Comparison of ENCODE assay signal across 28 mouse cellular contexts in genomic region chr6:135102736-135103303, GRCm38 (mm10). TPM values are rescaled to one million over a fixed set of nuclear protein-coding genes. Genes with fewer than 3 reads are reported as not detected.
DNase-seq lines count a peak whose midpoint lies in the region; ATAC-seq and TF ChIP-seq lines count a peak whose summit lies in the region.
"Had no signal": no experiment of that assay in that cellular context is flagged by ENCODE, and none has a peak within 500 bp of the region (broad histone marks: within the 10 kb centered on the region; RNA-seq: fewer than 3 reads in every experiment).

No protein-coding gene starts in this region.

- peak; percentile 19 to 84 for DNase-seq in adrenal gland, adult (ENCODE audit: inconsistent age in 2 of 2, low spot score in 1 of 2)
- no peak for DNase-seq in adrenal gland, postnatal 4 days (ENCODE audit: low spot score in 2 of 2)
- DNase-seq in heart, adult 9 months (ENCODE audit: low spot score in 2 of 2), result peak; percentile 7
- peak; percentile 36 for DNase-seq in lung, embryonic 14.5 days
- DNase-seq in lung, postnatal 4 days, result no peak
- DNase-seq in adrenal gland, postnatal 10 days, result peak; percentile 14
- no peak for DNase-seq in layer of hippocampus, postnatal 10 days (ENCODE audit: low spot score in 2 of 2)
- DNase-seq: cerebellum, adult 11 months; cerebellum, adult 9-11 months; forebrain, postnatal 0 days; kidney, adult 8-10 months; kidney, postnatal 4 days; liver, embryonic 13.5 days; thymus, postnatal 14 days had no signal

- 75% methylated on average over 5 of the region's 5 CpGs for WGBS in heart, embryonic 11.5 days (ENCODE audit: insufficient replicate concordance)
- WGBS in lung, embryonic 14.5 days, result 61% methylated on average over 5 of the region's 5 CpGs

- ATAC-seq in heart, embryonic 11.5 days (replicated peaks; ENCODE audit: insufficient number of reproducible peaks, low FRiP score, low TSS enrichment), result no peak
- 0 out of 2 replicates have a peak, but pooled peaks have one; percentile 41 for ATAC-seq in lung, embryonic 14.5 days (ENCODE audit: insufficient read depth)
- ATAC-seq: forebrain, postnatal 0 days; inflammation-experienced regulatory T-cells, adult 6 months; midbrain, embryonic 16.5 days had no signal

- H3K27me3 ChIP-seq in heart, embryonic 11.5 days (ENCODE audit: control insufficient read depth, insufficient read depth, low read length), result no peaks in the 10 kb centered on the region
- H3K27me3 ChIP-seq in lung, embryonic 14.5 days (ENCODE audit: insufficient read depth, low read length), result no peaks in the 10 kb centered on the region
- H3K27me3 ChIP-seq: liver, embryonic 13.5 days had no signal

- H3K27ac ChIP-seq in heart, embryonic 11.5 days (ENCODE audit: low read depth, low read length), result no peak overlapping the region
- H3K27ac ChIP-seq in lung, embryonic 14.5 days (ENCODE audit: low read depth), result no peak overlapping the region
- H3K27ac ChIP-seq: forebrain, embryonic 10.5 days; hindbrain, embryonic 14.5 days; limb, embryonic 13.5 days; liver, embryonic 13.5 days; midbrain, embryonic 10.5 days had no signal

- no peaks in the 10 kb centered on the region for H3K36me3 ChIP-seq in heart, embryonic 11.5 days (ENCODE audit: control insufficient read depth, insufficient read depth, low read length)
- H3K36me3 ChIP-seq in lung, embryonic 14.5 days (ENCODE audit: insufficient read depth), result no peaks in the 10 kb centered on the region
- H3K36me3 ChIP-seq: forebrain, embryonic 10.5 days; limb, embryonic 13.5 days; liver, embryonic 13.5 days; midbrain, embryonic 10.5 days had no signal

- H3K4me2 ChIP-seq in heart, embryonic 11.5 days, result no peak overlapping the region
- H3K4me2 ChIP-seq in lung, embryonic 14.5 days, result no peak overlapping the region
- H3K4me2 ChIP-seq: hindbrain, embryonic 14.5 days; limb, embryonic 13.5 days; liver, embryonic 13.5 days had no signal

- H3K4me1 ChIP-seq in heart, embryonic 11.5 days (ENCODE audit: control insufficient read depth, insufficient read depth, low read length), result no peaks in the 10 kb centered on the region
- no peaks in the 10 kb centered on the region for H3K4me1 ChIP-seq in lung, embryonic 14.5 days (ENCODE audit: insufficient read depth)
- H3K4me1 ChIP-seq: liver, embryonic 13.5 days had no signal

- no peak for TF ChIP-seq CTCF in lung, embryonic 14.5 days (IDR thresholded peaks at IDR 0.05; ENCODE audit: low read depth)

- H3K9me3 ChIP-seq in heart, embryonic 11.5 days (replicated peaks; ENCODE audit: control insufficient read depth, low read length), result no peaks in the 10 kb centered on the region
- H3K9me3 ChIP-seq in lung, embryonic 14.5 days (ENCODE audit: low read depth, low read length), result no peaks in the 10 kb centered on the region
- H3K9me3 ChIP-seq: forebrain, embryonic 10.5 days; limb, embryonic 13.5 days; liver, embryonic 13.5 days had no signal

- no peak overlapping the region for H3K9ac ChIP-seq in heart, embryonic 11.5 days (ENCODE audit: low read depth, low read length)
- H3K9ac ChIP-seq in lung, embryonic 14.5 days, result no peak overlapping the region
- H3K9ac ChIP-seq: forebrain, postnatal 0 days; hindbrain, embryonic 14.5 days; limb, embryonic 13.5 days; liver, embryonic 13.5 days had no signal

- H3K4me3 ChIP-seq in heart, embryonic 11.5 days (ENCODE audit: low read depth, low read length), result no peak overlapping the region
- H3K4me3 ChIP-seq in lung, embryonic 14.5 days (ENCODE audit: low read depth, low read length), result no peak overlapping the region
- H3K4me3 ChIP-seq: forebrain, embryonic 10.5 days; limb, embryonic 13.5 days; liver, embryonic 13.5 days; midbrain, embryonic 10.5 days had no signal

RNA-seq across cellular contexts. Expression of gene Gprc5d, which starts 15.3 kb away (rescaled TPM):
- total RNA-seq in adrenal gland, postnatal 4 days (2021), result not detected
- not detected in 2 replicates for polyA plus RNA-seq in heart, embryonic 11.5 days (2014; fragmentation: Nextera tagmentation; extraction: Ambion mirVana)
- polyA plus RNA-seq in lung, embryonic 14.5 days (2014; fragmentation: Nextera tagmentation; extraction: Ambion mirVana), result not detected in 2 replicates
- not detected for total RNA-seq in adrenal gland, postnatal 10 days (2021)
- total RNA-seq in layer of hippocampus, postnatal 10 days (2021), result not detected
- total RNA-seq: forebrain, postnatal 0 days; gastrocnemius, postnatal 4 days; heart, postnatal 36 days; left cerebral cortex, adult 18-20 months; left cerebral cortex, postnatal 25 days had no signal
- polyA plus RNA-seq: embryonic facial prominence, embryonic 11.5 days; forebrain, embryonic 10.5 days; heart, embryonic 14.5 days; hindbrain, embryonic 14.5 days; inflammation-experienced regulatory T-cells, adult 6 months; limb, embryonic 13.5 days; midbrain, embryonic 10.5 days; midbrain, embryonic 16.5 days; neural tube, embryonic 14.5 days had no signal

RNA-seq across cellular contexts. Expression of gene Gprc5a, which starts 37.4 kb away (rescaled TPM):
- 1 to 10 TPM; 1.7 to 3.0 TPM for total RNA-seq in adrenal gland, postnatal 4 days (2021)
- 3.4 and 4.3 TPM in 2 replicates for polyA plus RNA-seq in heart, embryonic 11.5 days (2014; fragmentation: Nextera tagmentation; extraction: Ambion mirVana)
- 42.5 and 48.7 TPM in 2 replicates for polyA plus RNA-seq in lung, embryonic 14.5 days (2014; fragmentation: Nextera tagmentation; extraction: Ambion mirVana)
- total RNA-seq in adrenal gland, postnatal 10 days (2021), result 1 to 10 TPM; 1.1 to 2.1 TPM
- total RNA-seq in layer of hippocampus, postnatal 10 days (2021), result under 1 TPM; 0.16 TPM

Comparison
In these comparisons a context has a peak if more than half of its experiments do, and no peak if none do; other contexts are left out.
1. DNase-seq: peak in adrenal gland, adult (2 of 2), heart, adult 9 months (2 of 2), lung, embryonic 14.5 days (single experiment) and adrenal gland, postnatal 10 days (single experiment); none in adrenal gland, postnatal 4 days (0 of 2), lung, postnatal 4 days (0 of 2) and layer of hippocampus, postnatal 10 days (0 of 2).